Mouse (Mus musculus) E14TG2a.4 (cell line): ENCODE measurements around the gene Mab21l3.

Source experiments
- CTCF ChIP-seq: conservative IDR thresholded peaks from 2 replicates; pipeline ENCODE4 v1.5.1; 2014; ENCODE audit warnings: low read length
- NANOG ChIP-seq: IDR thresholded peaks from 2 replicates; pipeline ENCODE4 v1.6.1; 2014; ENCODE audit warnings: borderline replicate concordance, low read length, mixed read lengths
- POU5F1 ChIP-seq: IDR thresholded peaks from 2 replicates; pipeline ENCODE4 v1.6.1; 2014; ENCODE audit warnings: low read length, borderline replicate concordance

DNA sequence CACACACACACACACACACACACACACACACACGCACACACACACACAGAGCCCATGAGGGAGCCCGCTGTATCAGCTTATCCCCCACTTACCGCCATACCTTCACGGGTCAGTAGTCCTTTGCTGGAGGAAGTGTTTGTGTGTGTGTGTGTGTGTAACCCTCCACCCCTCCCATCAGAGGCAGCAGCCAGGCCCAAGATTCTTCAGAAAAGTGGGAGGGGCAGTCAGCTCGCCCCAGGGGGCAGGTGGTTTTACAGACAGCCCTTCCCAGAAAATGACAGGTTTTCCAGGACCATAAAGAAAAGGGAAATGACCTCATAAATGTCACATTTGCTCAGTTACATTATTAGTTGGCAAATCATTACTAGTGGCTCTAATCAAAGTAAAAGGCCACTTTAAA is at the start of gene Mab21l3:
- TF ChIP-seq CTCF (no peak), NANOG (no peak), POU5F1 (no peak)
